Mouse (Mus musculus): ENCODE results near the gene Rfc4.

Rfc4 gene

DNA sequence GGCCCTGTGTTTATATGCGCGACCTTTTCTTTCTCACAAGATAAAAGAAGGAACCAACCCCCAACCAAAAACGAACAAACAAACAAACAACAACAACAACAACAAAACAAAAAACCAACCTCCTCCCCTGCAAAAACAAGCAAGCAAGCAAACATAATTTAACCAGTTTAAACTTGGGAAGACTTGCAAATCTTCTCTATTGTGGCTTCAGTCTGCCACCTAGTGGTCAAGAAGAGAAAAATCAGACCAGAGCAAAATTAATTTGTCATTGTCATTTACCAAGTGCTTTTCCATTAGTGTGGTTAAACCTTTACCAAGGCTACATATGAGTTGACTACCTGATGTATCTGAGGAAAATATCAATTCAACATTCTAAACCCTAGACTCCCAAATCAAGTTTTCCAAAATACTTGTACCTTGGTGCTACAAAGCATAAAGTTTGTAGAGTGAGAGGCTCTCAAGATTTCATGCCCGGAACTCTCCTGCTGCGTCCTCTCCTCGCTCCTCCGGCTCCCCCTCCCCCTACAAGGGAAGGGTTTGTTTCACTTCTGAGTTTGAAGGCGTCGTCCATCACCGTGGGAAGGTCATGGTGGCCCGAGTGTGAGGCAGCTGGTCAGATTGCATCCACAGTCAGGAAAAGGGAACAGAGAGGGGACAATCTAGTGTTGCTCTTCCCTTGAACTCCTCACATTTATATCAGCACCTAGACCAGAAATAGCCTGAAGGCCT lies 8.0 kb upstream of the Rfc4 start:
- DNase-seq (ENCODE audit: low spot score in 2 of 2): no peak

DNA sequence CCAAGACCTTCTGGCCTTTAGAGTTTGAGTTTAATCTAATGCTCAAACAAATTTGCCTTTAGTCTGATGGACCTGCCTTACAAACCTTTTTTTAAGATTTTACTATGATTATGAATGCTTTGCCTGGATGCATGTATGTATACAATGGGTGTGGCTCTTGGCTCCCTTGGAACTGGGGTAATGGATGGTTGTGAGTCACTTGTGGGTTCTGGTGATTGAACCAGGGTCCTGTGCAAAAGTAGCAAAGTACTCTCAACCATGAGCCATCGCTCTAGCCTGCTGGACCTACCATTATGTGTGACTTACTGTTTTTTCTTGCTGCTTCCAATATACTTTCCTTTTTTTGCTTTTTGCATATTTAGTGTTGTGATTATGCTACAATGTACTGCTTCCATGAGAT lies 4.8 kb upstream of the Rfc4 start:
- no peak for DNase-seq (ENCODE audit: low spot score in 2 of 2)

DNA sequence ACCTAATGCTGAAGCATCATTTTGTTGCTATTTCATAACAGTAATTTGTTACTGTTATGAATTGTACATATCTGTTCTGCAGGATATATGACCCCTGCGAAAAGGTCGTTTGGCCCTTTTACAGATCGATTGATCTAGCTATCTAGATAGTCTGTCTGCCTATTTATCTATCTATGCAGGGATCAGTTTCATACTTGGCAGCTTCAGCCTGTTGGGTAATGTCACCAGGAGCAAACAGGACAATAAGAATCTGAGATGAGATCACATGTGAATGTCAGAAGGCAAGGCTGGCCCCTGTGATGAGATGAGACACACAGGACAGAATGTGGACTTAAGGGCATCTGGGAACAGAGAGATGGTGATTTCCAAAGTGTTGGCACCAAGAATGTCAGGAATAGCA lies 2.8 kb upstream of the Rfc4 start:
- DNase-seq (ENCODE audit: low spot score in 2 of 2): no peak

DNA sequence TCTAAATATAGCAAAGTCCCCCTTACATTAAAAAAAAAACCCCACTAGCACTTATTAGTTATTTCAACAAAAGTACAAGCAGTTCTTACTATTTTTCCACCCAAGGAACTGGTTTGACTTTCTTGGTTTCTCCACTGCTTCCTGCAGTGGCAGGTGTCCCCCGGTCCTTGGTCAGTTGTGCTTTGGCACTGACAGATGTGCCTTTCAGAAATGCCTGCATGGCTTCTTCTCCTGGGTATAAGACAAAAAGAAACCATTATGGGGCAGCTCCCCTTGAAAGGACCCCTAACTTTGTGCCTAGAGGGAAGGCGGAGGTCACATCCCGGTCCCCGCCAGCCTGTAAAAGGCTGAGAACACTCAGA lies 245 bp downstream of the Rfc4 start:
- DNase-seq (ENCODE audit: low spot score in 2 of 2): no peak

DNA sequence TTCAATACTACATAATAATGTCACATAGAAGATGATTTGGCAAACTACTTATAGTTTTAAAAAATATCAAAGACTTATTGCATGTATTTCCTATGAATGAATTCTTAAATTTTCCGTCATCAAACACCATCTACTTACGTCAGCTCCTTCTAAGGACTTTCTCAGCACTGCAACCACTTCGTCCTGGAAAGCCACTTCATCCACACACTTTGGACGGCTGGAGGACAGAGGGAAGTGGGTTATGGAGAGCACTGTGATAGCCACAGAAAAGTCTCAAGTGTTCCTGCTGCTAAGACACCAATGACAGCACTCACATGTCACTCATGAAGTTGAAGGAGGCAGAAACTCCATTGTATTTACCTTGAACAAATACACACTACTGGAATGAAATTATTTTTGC lies 3.1 kb downstream of the Rfc4 start:
- DNase-seq (ENCODE audit: low spot score in 2 of 2): no peak

DNA sequence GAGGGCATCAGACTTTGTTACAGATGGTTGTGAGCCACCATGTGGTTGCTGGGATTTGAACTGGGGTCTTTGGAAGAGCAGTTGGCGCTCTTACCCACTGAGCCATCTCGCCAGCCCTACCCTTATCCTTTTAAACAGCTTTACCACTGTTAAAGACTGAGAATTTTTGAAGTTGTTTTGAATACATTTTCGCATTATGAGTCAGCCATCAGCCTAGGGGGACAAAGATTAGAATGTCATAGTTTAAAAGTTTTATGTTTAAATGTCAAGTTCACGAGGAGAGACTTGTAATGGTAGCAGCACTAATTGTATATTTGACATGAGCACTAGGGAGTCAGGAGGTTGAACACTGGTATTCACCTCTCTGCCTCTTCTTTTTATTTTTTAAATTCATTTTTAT lies 4.4 kb downstream of the Rfc4 start:
- DNase-seq (ENCODE audit: low spot score in 2 of 2): no peak

DNA sequence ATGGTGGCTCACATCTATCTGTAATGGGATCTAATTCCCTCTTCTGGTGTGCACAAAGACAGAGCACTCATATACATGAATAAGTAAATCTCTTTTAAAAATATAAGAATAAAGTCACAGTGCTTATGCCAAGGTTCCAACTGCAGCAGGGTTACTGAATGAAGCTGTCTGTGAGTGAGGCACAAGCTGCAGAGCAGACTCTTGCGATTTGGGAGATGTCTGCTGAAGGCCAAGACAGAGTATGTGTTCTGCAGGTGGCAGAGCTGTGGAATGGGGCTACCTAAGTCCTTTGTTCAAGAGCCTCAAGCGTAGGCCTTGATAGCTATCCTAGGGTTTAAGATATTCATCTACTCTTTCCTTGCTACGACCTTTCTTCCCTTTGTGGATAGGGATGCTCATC lies 5.1 kb downstream of the Rfc4 start:
- no peak for DNase-seq (ENCODE audit: low spot score in 2 of 2)

DNA sequence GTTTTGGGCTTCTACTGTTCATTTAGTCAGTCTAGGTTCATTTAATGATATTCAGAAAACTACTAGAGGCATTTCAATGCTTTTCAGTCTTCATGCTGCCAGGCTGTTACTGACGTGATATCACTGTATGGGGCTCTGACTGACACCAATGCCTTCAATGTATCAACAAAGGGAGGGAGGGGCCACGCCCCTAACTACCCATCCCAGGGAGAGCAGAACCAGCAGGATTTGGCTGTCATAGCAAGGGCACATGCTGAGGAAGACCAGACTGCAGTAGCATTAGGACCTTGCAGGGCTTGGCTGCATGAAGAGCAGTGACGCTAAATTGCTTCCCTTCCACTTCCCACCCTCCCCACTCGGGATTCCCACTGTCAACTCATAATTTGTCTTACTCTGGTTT lies 10.4 kb downstream of the Rfc4 start:
- no peak for DNase-seq (ENCODE audit: low spot score in 2 of 2)

DNA sequence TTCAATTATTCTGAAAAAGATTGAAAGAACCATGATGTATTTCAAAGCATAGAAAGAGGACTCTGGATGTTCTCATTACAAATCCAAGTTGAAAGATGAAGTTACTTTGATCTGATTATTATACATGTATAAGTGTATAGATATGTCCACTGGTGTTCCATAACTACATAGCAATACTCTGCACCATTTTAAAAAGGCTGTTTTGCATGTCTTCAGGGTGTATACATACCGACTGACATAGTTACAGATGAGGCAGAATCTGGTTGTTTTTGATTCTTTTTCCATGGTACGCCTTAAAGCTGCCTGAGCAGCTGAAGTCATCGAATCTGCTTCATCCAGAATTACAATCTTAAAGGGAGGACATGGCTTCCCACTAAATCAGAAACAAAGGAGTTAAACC lies 12.1 kb downstream of the Rfc4 start:
- DNase-seq (ENCODE audit: low spot score in 2 of 2): no peak

DNA sequence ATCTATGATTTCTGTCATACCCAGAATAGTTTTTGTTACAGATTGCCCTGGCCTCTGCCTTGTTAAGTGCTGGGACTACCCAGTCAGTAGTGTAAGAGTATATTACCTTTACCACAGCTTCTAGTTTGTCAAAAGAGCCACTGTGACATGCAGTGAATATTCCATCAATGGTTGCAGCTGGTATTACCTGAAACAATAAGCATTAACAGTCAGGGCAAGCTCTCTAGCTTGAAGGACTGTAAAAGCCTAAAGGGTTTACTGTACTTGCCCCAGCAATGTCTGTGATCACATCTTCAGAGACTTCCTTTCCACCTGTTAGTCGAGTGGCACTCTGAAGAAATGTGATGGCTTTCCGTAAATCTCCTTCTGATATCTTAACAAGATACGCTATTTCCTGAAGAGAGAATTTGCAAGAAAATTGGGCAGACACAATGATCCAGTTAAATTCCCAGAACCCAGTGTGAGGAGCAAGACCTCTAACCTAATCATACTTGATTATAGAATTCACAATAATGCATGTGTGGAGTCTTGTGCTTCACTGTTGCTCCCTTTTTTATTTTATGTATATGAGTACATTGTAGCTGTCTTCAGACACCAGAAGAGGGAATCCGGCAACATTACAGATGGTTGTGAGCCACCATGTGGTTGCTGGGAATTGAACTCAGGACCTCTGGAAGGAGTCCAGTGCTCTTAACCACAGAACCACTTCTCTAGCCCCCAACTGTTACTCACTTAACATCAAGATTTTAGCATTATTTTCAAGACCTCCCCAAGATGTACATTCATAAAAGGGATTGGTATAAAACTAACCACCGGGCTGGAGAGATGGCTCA lies 13.0 kb downstream of the Rfc4 start:
- no peak for DNase-seq (ENCODE audit: low spot score in 2 of 2)

DNA sequence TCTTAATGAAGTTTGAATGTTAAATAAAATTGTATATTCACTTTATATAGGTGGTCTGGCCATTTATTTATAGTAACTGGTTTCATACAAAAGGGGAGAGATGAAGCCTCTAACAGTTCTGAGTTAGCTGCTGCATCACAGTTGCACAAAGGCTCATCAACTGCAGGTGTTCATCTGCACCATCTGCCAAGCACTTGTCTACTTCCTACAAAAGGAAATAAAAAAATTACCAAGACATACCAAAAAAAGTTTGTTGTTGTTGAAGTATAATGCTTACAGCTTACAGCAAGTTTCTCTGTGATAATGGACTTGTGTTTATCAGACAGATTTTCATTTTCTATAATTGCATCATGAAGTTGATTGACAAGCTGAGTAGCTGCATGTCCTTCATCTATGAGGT lies 13.6 kb downstream of the Rfc4 start:
- DNase-seq (ENCODE audit: low spot score in 2 of 2): no peak

DNA sequence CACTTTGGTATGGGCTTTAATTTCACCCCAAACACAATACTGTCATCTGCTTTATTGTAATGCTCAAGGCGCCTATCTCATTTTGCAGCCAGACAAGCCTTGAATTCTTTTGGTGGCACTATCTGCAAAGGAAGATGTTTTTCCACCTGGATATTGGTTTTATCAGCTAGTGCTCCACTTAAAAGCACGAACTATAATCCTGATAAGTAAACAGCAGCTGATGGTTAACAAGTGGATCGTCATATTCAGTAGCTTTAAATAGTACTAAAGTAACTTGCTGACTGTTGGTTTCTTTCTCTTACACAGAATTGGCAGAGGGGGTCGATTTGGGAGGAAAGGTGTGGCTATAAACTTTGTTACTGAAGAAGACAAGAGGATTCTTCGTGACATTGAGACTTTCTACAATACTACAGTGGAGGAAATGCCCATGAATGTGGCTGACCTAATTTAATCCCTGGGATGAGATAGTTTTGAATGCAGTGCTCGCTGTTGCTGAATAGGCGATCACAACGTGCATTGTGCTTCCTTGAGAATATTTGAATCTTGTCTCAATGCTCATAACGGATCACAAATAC lies 14.6 kb downstream of the Rfc4 start:
- no peak for DNase-seq (ENCODE audit: low spot score in 2 of 2)

DNA sequence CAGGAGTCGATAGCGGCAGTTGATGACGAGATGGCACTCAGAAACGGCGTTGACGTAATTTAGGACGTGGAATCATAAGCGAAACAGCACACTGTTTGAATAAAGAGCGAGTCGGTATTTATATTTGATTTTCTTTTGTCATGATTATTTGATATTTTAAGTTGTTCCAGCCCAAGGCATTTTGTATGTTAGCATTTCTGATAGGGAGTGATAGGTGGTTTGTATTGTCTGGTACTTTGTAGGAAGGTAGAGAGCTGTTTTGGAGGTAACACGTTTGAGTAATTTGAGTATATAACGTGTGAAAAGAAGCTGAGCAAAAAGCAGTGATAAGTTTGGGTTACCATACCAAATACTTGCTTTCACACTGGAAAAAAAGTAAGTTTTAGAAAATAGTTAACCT lies 15.2 kb downstream of the Rfc4 start:
- DNase-seq (ENCODE audit: low spot score in 2 of 2): no peak

DNA sequence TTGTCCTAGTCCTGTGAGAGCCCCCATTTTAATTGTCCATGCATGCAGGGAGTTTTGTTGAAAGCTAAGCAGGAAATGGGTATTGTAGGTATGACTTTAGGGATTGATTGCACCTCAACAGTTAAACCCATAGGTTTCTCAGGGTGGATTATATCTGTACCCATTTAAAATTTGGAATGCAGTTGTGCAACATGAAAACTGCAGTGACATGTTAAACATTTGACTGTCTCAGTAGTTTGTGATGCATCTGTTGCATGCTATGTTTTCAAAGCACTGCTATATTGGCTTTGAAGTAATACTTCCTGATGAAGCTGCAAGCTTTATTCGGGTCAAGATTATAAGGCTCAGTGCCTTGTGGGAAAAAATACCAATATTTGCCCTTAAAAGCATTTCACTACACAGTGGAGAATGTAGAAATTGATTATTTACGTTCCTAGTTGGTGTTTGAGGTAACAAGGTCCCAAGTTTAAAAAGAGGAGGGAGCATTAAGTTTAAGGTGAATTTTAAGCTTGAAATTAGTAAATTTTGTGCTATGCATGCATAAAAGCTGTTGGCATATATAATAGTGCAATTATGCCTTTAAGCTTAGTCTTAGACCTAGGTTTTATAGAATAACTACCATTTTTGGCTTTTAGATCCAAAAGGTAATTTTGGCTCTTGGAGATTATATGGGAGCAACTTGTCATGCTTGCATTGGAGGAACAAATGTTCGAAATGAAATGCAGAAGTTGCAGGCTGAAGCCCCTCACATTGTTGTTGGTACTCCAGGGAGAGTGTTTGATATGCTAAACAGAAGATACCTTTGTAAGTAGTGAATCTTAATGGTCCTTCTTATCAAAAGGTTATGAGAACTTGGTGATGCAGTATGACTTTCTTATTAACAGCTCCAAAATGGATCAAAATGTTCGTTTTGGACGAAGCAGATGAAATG lies 17.9 kb downstream of the Rfc4 start:
- no peak for DNase-seq (ENCODE audit: low spot score in 2 of 2)

DNA sequence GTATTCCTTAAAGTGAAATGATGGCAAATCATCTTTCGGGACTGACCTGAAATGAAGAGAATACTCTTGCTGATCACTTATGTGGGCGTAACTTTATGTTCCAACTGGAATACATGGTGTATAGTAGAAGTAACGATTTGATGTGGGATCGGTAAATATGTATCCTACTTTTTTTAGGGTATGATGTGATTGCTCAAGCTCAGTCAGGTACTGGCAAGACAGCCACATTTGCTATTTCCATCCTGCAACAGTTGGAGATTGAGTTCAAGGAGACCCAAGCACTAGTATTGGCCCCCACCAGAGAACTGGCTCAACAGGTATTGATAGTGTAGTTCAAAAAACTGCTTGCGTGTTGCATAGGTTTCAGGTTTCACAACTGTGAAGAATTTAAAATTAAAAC lies 18.6 kb downstream of the Rfc4 start:
- DNase-seq (ENCODE audit: low spot score in 2 of 2): no peak

DNA sequence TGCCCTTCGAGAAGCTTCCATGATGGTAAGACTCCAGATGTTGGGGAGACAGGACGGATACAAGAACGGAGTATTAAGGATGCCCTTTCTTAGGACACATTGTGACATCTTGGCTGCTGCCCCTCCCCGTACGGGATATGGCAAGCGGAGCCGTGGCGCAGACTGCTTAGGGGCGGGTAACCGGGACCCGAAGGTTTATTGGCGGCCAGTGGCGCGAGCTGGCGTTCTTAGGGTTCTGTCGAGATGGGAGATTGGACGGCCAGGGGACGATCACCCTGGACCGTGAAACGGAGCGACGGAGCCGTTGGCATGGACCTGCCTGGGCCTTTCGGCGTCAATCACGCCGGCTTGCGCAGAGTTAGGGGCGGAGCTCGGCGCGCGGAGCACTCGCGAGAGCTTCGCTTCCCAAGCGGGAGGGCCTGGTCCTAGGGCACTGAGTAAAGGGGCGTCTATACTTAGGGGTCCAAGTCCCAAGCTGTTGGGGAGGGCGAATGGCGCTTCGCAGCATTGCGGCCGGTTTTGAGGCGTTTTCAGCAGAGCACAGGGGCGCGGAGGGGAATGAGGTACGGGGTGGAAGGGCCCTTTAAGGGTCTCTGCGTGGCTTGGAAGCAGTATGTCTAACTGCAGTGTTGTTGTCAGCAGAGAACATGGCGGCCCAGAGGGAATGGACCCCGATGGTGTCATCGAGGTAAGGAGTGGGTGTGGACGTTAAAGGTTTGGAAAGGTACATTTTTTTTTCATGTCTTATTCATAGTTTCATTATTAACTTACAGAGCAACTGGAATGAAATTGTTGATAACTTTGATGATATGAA lies 19.4 kb downstream of the Rfc4 start:
- peak; percentile 64 to 80 for DNase-seq (ENCODE audit: low spot score in 2 of 2)

DNA sequence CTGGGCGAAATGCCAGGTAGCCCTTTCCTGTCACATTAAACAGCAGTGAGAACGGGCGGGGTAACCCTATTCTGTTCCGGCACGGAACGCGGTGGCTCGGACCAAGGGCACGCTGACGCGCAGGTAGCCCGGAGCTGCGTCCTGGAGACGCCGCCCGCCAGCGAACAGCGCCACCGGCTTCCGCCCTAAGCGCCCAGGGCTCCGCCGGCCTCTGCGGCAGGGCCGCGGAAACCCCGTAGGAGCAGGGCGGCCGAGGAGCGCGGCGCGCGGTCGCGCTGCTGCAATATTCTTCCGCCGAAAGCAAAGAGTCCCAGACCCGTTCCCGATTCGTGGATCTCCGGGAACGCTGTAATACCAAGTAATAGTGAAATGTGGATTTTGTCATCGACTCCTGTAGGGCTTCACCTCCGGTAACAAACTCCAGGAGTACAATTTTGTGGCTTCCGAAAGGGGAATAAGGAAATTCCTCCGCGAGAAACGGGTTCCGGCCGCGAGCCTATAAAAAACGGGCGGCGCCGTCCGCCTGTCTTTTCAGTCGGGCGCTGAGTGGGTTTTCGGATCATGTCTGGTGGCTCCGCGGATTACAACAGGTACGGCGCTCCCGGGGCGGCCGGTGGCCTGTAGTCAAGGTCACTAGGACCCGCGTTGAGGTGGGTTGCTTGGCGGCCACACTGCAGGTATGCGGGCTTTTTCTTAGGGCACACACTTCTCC lies 20.1 kb downstream of the Rfc4 start, which contains the start of gene Eif4a2:
Gene Eif4a2 (plus strand): TSS at position 214 of the 712 bp plus-strand sequence.
- peak; percentile 85 to 91 for DNase-seq (ENCODE audit: low spot score in 2 of 2)

DNA sequence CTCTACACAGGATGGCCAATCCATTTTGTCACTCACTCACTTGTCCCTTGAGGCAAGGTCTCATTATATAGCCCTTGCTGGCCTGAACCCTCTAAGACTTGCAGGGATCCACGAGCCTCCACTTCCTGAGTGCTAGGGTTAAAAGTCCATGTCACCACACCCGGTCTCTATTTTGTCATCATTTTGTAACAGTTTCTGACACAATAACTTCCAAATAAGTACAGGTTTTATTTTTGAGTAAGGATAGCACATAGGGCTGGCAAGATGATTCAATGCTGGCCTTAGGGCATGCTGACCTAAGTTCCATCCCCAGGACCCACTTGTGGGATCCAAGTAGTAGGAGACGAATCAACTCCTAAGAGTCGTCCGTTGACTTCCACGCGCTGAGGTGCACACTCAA lies 21.4 kb downstream of the Rfc4 start:
- no peak for DNase-seq (ENCODE audit: low spot score in 2 of 2)

DNA sequence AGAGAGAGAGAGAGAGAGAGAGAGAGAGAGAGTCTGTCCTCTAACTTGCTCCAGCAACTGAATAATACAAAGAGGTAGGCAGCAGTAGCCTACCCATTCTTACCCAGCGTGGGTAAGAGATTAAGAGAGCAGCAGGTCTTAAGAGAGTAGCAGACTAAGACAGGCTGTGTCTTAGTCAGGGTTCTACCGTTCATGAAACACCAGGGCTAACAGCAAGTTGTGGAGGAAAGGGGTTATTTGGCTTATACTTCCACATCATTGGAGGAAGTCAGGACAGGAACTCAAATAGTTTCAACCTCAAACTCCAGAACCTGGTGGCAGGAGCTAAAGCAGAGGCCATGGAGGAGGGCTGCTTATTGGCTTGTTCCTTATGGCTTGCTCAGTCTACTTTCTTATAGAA lies 23.7 kb downstream of the Rfc4 start:
- DNase-seq (ENCODE audit: low spot score in 2 of 2): no peak

DNA sequence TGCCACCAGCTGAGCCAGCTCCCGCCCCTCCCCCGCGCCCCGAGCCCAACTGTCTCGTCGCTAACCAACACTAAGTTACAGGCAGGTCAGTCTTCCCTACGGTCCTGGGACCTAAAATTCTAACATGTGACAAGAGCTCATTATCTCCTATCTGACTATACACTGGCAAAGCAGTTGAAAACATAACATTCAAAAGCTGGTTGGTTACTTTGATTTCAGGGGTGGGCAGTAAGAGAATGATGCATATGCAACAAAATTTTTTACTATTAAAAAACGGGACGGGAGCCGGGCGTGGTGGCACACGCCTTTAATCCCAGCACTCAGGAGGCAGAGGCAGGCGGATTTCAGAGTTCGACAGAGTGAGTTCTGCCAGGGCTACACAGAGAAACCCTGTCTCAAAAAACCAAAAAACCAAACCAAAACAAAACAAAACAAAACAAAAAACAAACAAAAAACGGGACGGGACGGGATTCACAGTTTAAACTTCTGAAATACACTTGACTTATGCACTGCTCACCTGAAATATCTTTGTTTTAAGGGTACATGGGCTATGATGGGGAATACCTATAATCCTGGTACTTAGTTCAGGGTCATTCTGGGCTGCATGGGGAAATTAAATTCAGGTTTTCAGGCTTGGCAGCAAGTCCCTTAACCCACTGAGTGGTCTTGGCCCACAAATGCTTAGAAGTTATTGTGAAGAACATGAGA lies 24.3 kb downstream of the Rfc4 start:
- no peak for DNase-seq (ENCODE audit: low spot score in 2 of 2)

All from spleen, postnatal 14 days (tissue).